Mouse (Mus musculus) liver, embryonic 15.5 days (tissue): ENCODE data around the gene Pdcd2. TPM values are rescaled to one million over a fixed set of nuclear protein-coding genes. Genes with fewer than 3 reads are reported as not detected.

Experiments used
- ATAC-seq: fragments of 200-750 bp; cut with Nextera tagmentation; 2 replicates; pipeline ENCODE4 v1.8.0; 2017; ENCODE audit warnings: moderate number of reproducible peaks, mild to moderate bottlenecking, moderate library complexity; ENCODE audit not compliant: insufficient read depth
- H3K27ac ChIP-seq: fragments of 300-500 bp; sonication (generic); replicated peaks from 2 replicates; pipeline ENCODE4 v1.5.1; 2015; ENCODE audit warnings: mild to moderate bottlenecking, inconsistent platforms
- H3K27me3 ChIP-seq: fragments of 300-500 bp; sonication (generic); 2 replicates; pipeline ENCODE4 v1.6.1; 2015; ENCODE audit warnings: mild to moderate bottlenecking, inconsistent platforms
- H3K36me3 ChIP-seq: fragments of 300-500 bp; sonication (generic); replicated peaks from 2 replicates; pipeline ENCODE4 v1.6.1; 2015; ENCODE audit warnings: moderate library complexity, mild to moderate bottlenecking, inconsistent platforms
- H3K4me1 ChIP-seq: fragments of 300-500 bp; sonication (generic); replicated peaks from 2 replicates; pipeline ENCODE4 v1.6.1; 2015; ENCODE audit warnings: inconsistent platforms
- H3K4me2 ChIP-seq: fragments of 300-500 bp; sonication (generic); 2 replicates; pipeline ENCODE4 v1.6.1; 2015; ENCODE audit warnings: moderate library complexity, mild to moderate bottlenecking, inconsistent platforms
- H3K4me3 ChIP-seq: fragments of 300-500 bp; sonication (generic); replicated peaks from 2 replicates; pipeline ENCODE4 v1.5.1; 2015; ENCODE audit warnings: mild to moderate bottlenecking, inconsistent platforms
- H3K9ac ChIP-seq: fragments of 300-500 bp; sonication (generic); 2 replicates; pipeline ENCODE4 v1.6.1; 2015; ENCODE audit warnings: moderate library complexity, mild to moderate bottlenecking, inconsistent platforms
- H3K9me3 ChIP-seq: fragments of 300-500 bp; sonication (generic); replicated peaks from 2 replicates; pipeline ENCODE4 v1.6.1; 2016; ENCODE audit warnings: inconsistent platforms
- WGBS: fragments of 180-500 bp; shearing (Covaris S2); methylation state at CpG from one replicate; pipeline ENCODE4 v1.1.7; 2015; ENCODE audit warnings: mixed read lengths; ENCODE audit not compliant: insufficient replicate concordance; 5-methylcytosine and 5-hydroxymethylcytosine counted together
- polyA plus RNA-seq: library from polyadenylated mRNA; unstranded; fragments of >200 nt; fragmentation: Nextera tagmentation; extraction: Ambion mirVana; gene quantifications from 2 replicates; pipeline ENCODE4 v1.2.1, GENCODE M21; 2015

Pdcd2 gene
- polyA plus RNA-seq, 1 experiment from 2014 or later = 19.8 TPM

DNA sequence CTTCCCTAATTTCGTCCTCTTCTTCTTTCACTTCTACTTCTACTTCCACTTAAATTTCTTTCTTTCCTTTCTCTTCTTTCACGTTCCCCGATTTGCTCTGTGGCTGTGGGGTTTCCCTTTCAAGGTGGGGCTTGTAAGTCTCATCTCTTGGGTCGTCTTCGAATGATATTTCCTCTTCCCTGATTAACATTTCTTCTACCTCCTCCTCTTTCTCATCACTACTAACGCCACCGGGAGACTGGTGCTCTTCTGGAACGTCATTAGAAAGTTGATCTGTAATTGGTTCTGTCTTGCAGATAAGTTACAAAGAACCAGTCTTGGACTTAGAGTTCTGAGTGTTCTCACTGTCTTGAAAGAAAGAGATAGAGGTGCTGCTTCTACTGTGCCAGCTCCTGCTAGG, 8.8 kb upstream of the Pdcd2 start:
- Histone ChIP-seq H3K36me3 (no peaks in the 10 kb centered on the region), H3K4me2 (peak overlapping the region; percentile 64), H3K27ac (no peak overlapping the region), H3K27me3 (peaks cover 46% of the 10 kb centered on the region), H3K4me1 (0 out of 2 replicates have a peak, but pooled peaks cover 7% of the 10 kb centered on the region), H3K9ac (no peak overlapping the region), H3K4me3 (peak overlapping the region; percentile 35), H3K9me3 (no peaks in the 10 kb centered on the region)
- ATAC-seq = no peak
- WGBS = 10% methylated on average over 8 of the region's 8 CpGs

DNA sequence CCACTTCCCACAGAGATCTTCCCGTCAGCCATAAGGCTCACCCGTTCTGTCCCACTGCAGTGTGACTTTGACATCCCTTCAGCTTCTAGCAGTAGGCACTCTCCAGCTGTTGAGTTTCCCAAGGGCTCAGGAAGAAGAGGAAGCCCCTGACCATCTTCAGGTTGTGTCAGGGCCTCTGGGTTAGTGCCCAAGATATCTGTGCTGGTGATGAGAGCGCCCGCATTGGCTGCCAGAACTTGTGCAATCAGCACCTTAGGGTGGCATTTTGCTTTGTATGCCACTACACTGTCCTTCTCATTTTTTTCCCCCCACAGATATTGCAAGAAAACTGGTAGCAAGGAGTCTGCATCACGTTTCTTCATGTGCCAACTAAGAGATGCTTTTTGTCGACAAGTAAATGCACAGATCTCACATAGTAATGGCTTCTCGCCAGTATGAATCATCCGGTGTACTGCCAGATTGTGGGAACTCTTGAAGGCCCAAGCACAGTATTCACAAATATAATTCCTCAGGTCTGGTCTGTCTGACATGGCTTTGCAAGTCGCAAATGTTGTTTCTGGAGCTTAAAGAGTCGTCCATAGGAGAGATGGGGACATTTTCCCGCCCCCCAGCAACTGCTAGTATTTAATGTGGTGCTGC, 8.2 kb upstream of the Pdcd2 start:
- no peak overlapping the region for H3K27ac ChIP-seq
- H3K4me1 ChIP-seq = 0 out of 2 replicates have a peak, but pooled peaks cover 7% of the 10 kb centered on the region
- WGBS = 56% methylated on average over 11 of the region's 11 CpGs
- no peak overlapping the region for H3K9ac ChIP-seq
- no peak for ATAC-seq
- H3K36me3 ChIP-seq = no peaks in the 10 kb centered on the region
- peaks cover 43% of the 10 kb centered on the region for H3K27me3 ChIP-seq
- no peaks in the 10 kb centered on the region for H3K9me3 ChIP-seq
- H3K4me3 ChIP-seq = no peak overlapping the region
- H3K4me2 ChIP-seq = no peak overlapping the region; the same call in 1 of the 2 replicates

- Histone ChIP-seq H3K27ac (no peak overlapping the region), H3K4me3 (no peak overlapping the region), H3K4me1 (peaks cover 29% of the 10 kb centered on the region), H3K4me2 (no peak overlapping the region), H3K9me3 (no peaks in the 10 kb centered on the region), H3K27me3 (peaks cover 6% of the 10 kb centered on the region), H3K36me3 (peaks cover 4% of the 10 kb centered on the region; the same call in 1 of the 2 replicates), H3K9ac (no peak overlapping the region)
- 30% methylated on average over 5 of the region's 5 CpGs for WGBS
- no peak for ATAC-seq
Observed at GRCm38 (mm10) chr17:15530141-15530540, 3.0 kb upstream of the Pdcd2 start.

DNA sequence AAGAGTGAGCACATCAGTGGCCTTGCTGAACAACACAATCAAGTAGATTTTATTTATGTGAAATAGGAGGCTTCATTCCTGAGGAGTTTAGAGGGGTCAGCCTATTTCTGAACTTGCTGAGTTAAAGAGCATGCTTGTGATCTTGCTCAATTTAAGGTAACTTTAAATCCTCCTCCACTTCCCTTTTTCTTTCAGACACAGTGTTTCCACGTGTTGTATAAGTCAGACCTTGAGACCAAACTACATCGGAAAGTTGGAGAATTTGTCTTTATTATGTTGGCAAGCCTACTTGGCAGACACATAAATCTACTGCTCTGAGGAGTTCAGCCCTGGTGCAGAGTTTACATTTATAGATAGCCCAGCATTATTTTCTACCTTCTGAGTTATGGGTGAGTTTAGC, 1.8 kb upstream of the Pdcd2 start:
- WGBS = 40% methylated on average over 2 of the region's 2 CpGs

DNA sequence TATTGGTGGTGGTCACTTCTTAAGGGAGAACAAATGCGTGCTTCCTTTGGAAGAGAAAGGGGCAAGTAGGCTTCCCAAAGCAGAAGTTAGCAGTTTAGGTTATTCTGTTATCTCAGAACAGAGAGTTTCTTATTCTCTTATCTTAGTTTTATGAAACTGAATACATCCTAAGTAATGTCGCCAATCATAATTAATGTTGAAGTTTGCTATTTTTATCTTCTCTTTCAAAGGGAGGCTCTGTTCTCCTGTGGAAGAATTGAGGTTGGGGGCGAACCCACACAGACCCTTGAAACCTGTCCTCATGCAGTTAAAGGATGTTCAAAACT, 673 bp upstream of the Pdcd2 start:
- Histone ChIP-seq H3K27me3 (no peaks in the 10 kb centered on the region), H3K4me2 (peak overlapping the region; percentile 92), H3K9ac (peak overlapping the region; percentile 83), H3K4me3 (peak overlapping the region; percentile 73), H3K27ac (peak overlapping the region; percentile 87), H3K36me3 (peaks cover 24% of the 10 kb centered on the region), H3K4me1 (peaks cover 29% of the 10 kb centered on the region), H3K9me3 (no peaks in the 10 kb centered on the region)
- 21% methylated on average over 3 of the region's 3 CpGs for WGBS
- ATAC-seq = no peak

More for the DNA sequence above, 1.8 kb upstream of the Pdcd2 start:
- no peak overlapping the region for H3K4me3 ChIP-seq
- no peak overlapping the region for H3K9ac ChIP-seq
- no peak overlapping the region for H3K27ac ChIP-seq
- H3K36me3 ChIP-seq = peaks cover 16% of the 10 kb centered on the region
- no peaks in the 10 kb centered on the region for H3K9me3 ChIP-seq
- no peaks in the 10 kb centered on the region; the same call in 1 of the 2 replicates for H3K27me3 ChIP-seq
- H3K4me1 ChIP-seq = peaks cover 29% of the 10 kb centered on the region
- ATAC-seq = no peak
- no peak overlapping the region for H3K4me2 ChIP-seq

DNA sequence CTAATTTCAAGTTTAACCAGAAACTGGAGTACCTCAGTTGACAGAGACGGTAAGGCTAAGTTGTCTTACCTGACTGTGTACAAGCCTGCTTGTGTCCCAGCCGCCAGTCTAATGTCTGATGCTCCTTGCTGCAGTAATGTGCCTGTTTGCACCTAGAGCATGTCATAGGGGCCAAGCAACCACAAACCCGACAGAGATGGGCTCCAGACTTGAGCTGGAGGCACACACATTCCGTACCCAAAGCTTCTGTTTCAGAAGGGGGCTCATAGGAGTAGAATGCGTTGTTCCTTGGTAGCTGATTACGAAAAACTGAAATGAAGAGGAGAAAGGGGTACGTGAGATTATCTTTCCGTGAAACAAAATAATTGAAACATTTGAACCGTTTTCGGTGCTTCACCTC, 797 bp downstream of the Pdcd2 start:
- WGBS = 5% methylated on average over 10 of the region's 10 CpGs
- H3K9ac ChIP-seq = peak overlapping the region; percentile 83
- H3K4me2 ChIP-seq = peak overlapping the region; percentile 92
- H3K4me1 ChIP-seq = peaks cover 29% of the 10 kb centered on the region
- peak overlapping the region; percentile 73 for H3K4me3 ChIP-seq
- H3K27me3 ChIP-seq = no peaks in the 10 kb centered on the region
- H3K27ac ChIP-seq = peak overlapping the region; percentile 87
- H3K36me3 ChIP-seq = peaks cover 39% of the 10 kb centered on the region
- H3K9me3 ChIP-seq = no peaks in the 10 kb centered on the region
- no peak for ATAC-seq

DNA sequence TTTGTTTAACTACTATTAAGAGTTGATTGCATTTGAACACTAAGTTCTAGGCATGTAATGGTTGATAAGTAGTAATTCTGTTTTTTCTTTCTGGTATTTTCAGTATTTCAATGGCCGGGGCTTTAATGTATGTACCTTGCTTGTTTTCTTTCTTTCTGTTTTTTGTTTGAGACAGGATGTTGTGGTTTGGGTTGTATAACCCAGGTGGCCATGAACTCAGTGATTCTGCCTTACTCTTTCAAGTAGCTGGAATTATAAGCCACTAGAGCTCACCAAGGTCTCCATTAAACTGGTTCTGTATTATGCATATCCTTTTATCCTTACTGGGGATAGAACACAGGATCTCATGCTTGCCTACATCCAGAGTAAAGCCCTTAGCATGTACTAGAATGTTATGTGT, 8.3 kb downstream of the Pdcd2 start:
- H3K9ac ChIP-seq = no peak overlapping the region
- H3K36me3 ChIP-seq = peaks cover 94% of the 10 kb centered on the region
- no peak overlapping the region for H3K27ac ChIP-seq
- no peak overlapping the region for H3K4me3 ChIP-seq
- no peaks in the 10 kb centered on the region for H3K9me3 ChIP-seq
- no peaks in the 10 kb centered on the region for H3K4me1 ChIP-seq
- 85% methylated on average over 1 of the region's 1 CpGs for WGBS
- no peak overlapping the region for H3K4me2 ChIP-seq
- ATAC-seq = no peak
- H3K27me3 ChIP-seq = no peaks in the 10 kb centered on the region

GRCm38 (mm10) chr17:15518186-15518585, 8.9 kb downstream of the Pdcd2 start:
- ATAC-seq = no peak
- Histone ChIP-seq H3K27ac (no peak overlapping the region), H3K4me3 (no peak overlapping the region), H3K9ac (no peak overlapping the region), H3K27me3 (no peaks in the 10 kb centered on the region), H3K4me1 (no peaks in the 10 kb centered on the region), H3K36me3 (peaks cover 95% of the 10 kb centered on the region), H3K4me2 (no peak overlapping the region), H3K9me3 (no peaks in the 10 kb centered on the region)
- 82% methylated on average over 5 of the region's 5 CpGs for WGBS

DNA sequence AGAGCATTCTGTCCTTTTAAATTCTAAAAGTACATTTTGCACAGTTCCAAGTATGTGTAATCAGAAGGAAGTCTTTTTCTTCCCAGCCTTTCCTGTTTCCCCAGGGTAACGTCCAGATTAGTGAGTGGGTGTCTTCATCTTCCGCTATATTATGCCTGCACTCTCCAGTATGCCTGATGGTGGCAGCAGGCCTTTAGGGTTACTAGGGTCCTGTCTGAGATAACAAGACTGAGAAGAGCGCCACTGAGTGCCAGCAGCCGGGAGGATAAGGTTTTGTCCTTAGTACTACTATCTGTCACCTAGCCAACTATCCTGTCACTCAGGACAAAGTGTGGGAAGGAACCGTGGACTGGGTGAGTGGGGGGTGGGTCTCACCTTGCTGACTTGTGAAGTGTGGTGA, 9.3 kb downstream of the Pdcd2 start:
- no peak overlapping the region for H3K27ac ChIP-seq
- no peaks in the 10 kb centered on the region for H3K9me3 ChIP-seq
- no peak overlapping the region for H3K9ac ChIP-seq
- no peak for ATAC-seq
- H3K4me1 ChIP-seq = no peaks in the 10 kb centered on the region
- H3K4me2 ChIP-seq = no peak overlapping the region
- no peaks in the 10 kb centered on the region for H3K27me3 ChIP-seq
- peaks cover 91% of the 10 kb centered on the region for H3K36me3 ChIP-seq
- 38% methylated on average over 5 of the region's 5 CpGs for WGBS
- no peak overlapping the region for H3K4me3 ChIP-seq

- Histone ChIP-seq H3K4me2 (no peak overlapping the region), H3K9ac (no peak overlapping the region), H3K4me1 (no peaks in the 10 kb centered on the region), H3K4me3 (no peak overlapping the region), H3K27ac (no peak overlapping the region), H3K36me3 (peaks cover 92% of the 10 kb centered on the region), H3K27me3 (no peaks in the 10 kb centered on the region), H3K9me3 (no peaks in the 10 kb centered on the region)
- ATAC-seq = no peak
- 64% methylated on average over 2 of the region's 2 CpGs for WGBS
Observed at GRCm38 (mm10) chr17:15510694-15511093, 16.4 kb downstream of the Pdcd2 start.

GRCm38 (mm10) chr17:15499656-15500394, 27.3 kb downstream of the Pdcd2 start, which contains the start of the genes Psmb1 and Tbp:
Psmb1 (minus strand) TSS chr17:15499751.
Tbp (plus strand) TSS chr17:15499888.
- peaks cover 32% of the 10 kb centered on the region for H3K36me3 ChIP-seq
- peak within 1 kb of the TSS; percentile 87 for H3K9ac ChIP-seq
- peaks cover 45% of the 10 kb centered on the region for H3K4me1 ChIP-seq
- H3K27ac ChIP-seq = peak within 1 kb of the TSS; percentile 94
- H3K4me2 ChIP-seq = peak within 1 kb of the TSS; percentile 84
- no peaks in the 10 kb centered on the region for H3K27me3 ChIP-seq
- H3K4me3 ChIP-seq = peak within 1 kb of the TSS; percentile 95
- WGBS = under 1% methylated on average over 63 of the region's 63 CpGs
- H3K9me3 ChIP-seq = no peaks in the 10 kb centered on the region
- peak; percentile 83 for ATAC-seq
